Comparison of ENCODE assay signal across 11 mouse cellular contexts in genomic region chr13:63726035-63726434, GRCm38 (mm10).
A peak's percentile ranks its signal among the peaks of the same experiment; 100 is the strongest.
DNase-seq lines count a peak whose midpoint lies in the region; ATAC-seq lines count a peak whose summit lies in the region.
"Had no signal": no experiment of that assay in that cellular context is flagged by ENCODE, and none has a peak within 500 bp of the region (broad histone marks: within the 10 kb centered on the region; RNA-seq: fewer than 3 reads in every experiment).

No protein-coding gene starts in this region.

- no peaks in the 10 kb centered on the region for H3K9me3 ChIP-seq in kidney, embryonic 15.5 days (replicated peaks)
- H3K9me3 ChIP-seq in limb, embryonic 11.5 days (ENCODE audit: control insufficient read depth, low read length) = no peaks in the 10 kb centered on the region

- ATAC-seq in kidney, embryonic 15.5 days (replicated peaks; ENCODE audit: low FRiP score) = peak; percentile 70; the same call in 1 of the 2 replicates
- ATAC-seq in limb, embryonic 11.5 days (ENCODE audit: insufficient number of reproducible peaks, low FRiP score, low TSS enrichment, low read depth) = no peak
- no peak for ATAC-seq in cerebellum, adult (ENCODE audit: insufficient number of reproducible peaks, low FRiP score, low TSS enrichment)

- no peak overlapping the region for H3K4me2 ChIP-seq in kidney, embryonic 15.5 days
- no peak overlapping the region for H3K4me2 ChIP-seq in limb, embryonic 11.5 days (ENCODE audit: low read depth, severe bottlenecking)

- no peak overlapping the region for H3K4me3 ChIP-seq in kidney, embryonic 15.5 days (replicated peaks)
- H3K4me3 ChIP-seq in limb, embryonic 11.5 days (ENCODE audit: low read depth, low read length) = no peak overlapping the region

- no peaks in the 10 kb centered on the region for H3K36me3 ChIP-seq in kidney, embryonic 15.5 days
- no peaks in the 10 kb centered on the region for H3K36me3 ChIP-seq in limb, embryonic 11.5 days (ENCODE audit: control insufficient read depth, insufficient read depth, low read length)

- DNase-seq in kidney, postnatal 14 days = no peak
- DNase-seq in R1 (ENCODE audit: low read depth, low spot score) = peak; percentile 10
- DNase-seq in embryo, embryonic 11 days = peak; percentile 76
- peak; percentile 48 for DNase-seq in limb, embryonic 11.5 days (ENCODE audit: low spot score)
- DNase-seq in gastrocnemius, postnatal 36 days = no peak
- DNase-seq in cerebellum, adult 9-11 months = no peak
- DNase-seq: gastrocnemius, postnatal 14 days; liver; thymus, postnatal 4 days had no signal

- 29% methylated on average over 2 of the region's 2 CpGs for WGBS in kidney, embryonic 15.5 days
- WGBS in limb, embryonic 11.5 days = 10% methylated on average over 2 of the region's 2 CpGs

- no peak overlapping the region for H3K9ac ChIP-seq in kidney, embryonic 15.5 days
- no peak overlapping the region for H3K9ac ChIP-seq in limb, embryonic 11.5 days (ENCODE audit: low read length)

- intact Hi-C loops in gastrocnemius, postnatal 36 days (cut with DNase I) = no loop called here

- 0 out of 2 replicates have a peak overlapping the region, but pooled peaks have one; percentile 1 for H3K27ac ChIP-seq in kidney, embryonic 15.5 days
- no peak overlapping the region for H3K27ac ChIP-seq in limb, embryonic 11.5 days (replicated peaks; ENCODE audit: low read depth, low read length)

- H3K4me1 ChIP-seq in kidney, embryonic 15.5 days = peaks cover 21% of the 10 kb centered on the region
- H3K4me1 ChIP-seq in limb, embryonic 11.5 days (ENCODE audit: control insufficient read depth, insufficient read depth, low read length) = peaks cover 14% of the 10 kb centered on the region

- no peaks in the 10 kb centered on the region for H3K27me3 ChIP-seq in kidney, embryonic 15.5 days
- H3K27me3 ChIP-seq in limb, embryonic 11.5 days (ENCODE audit: control insufficient read depth, insufficient read depth, low read length) = no peaks in the 10 kb centered on the region

Comparison
In these comparisons a context has a peak if more than half of its experiments do, and no peak if none do; other contexts are left out.
1. DNase-seq: peak in R1 (single experiment), embryo, embryonic 11 days (single experiment) and limb, embryonic 11.5 days (single experiment); none in kidney, postnatal 14 days (single experiment), gastrocnemius, postnatal 36 days (0 of 2) and cerebellum, adult 9-11 months (single experiment).